Mouse (Mus musculus) embryonic facial prominence, embryonic 15.5 days (tissue): ENCODE measurements around the gene Plekhh1. TPM values are rescaled to one million over a fixed set of nuclear protein-coding genes. Genes with fewer than 3 reads are reported as not detected.

Experiments
- ATAC-seq: fragments of 200-750 bp; cut with Nextera tagmentation; 2 replicates; pipeline ENCODE4 v1.8.0; 2017; ENCODE audit warnings: low read depth, moderate TSS enrichment; ENCODE audit not compliant: insufficient number of reproducible peaks, low FRiP score, low TSS enrichment
- H3K27ac ChIP-seq: fragments of 300-500 bp; sonication (generic); replicated peaks from 2 replicates; pipeline ENCODE4 v1.5.1; 2015; ENCODE audit warnings: mild to moderate bottlenecking, inconsistent platforms
- H3K27me3 ChIP-seq: fragments of 300-500 bp; sonication (generic); 2 replicates; pipeline ENCODE4 v1.6.1; 2015; ENCODE audit warnings: inconsistent platforms
- H3K36me3 ChIP-seq: fragments of 300-500 bp; sonication (generic); 2 replicates; pipeline ENCODE4 v1.6.1; 2015; ENCODE audit warnings: mild to moderate bottlenecking, inconsistent platforms
- H3K4me1 ChIP-seq: fragments of 300-500 bp; sonication (generic); 2 replicates; pipeline ENCODE4 v1.6.1; 2015; ENCODE audit warnings: inconsistent platforms
- H3K4me2 ChIP-seq: fragments of 300-500 bp; sonication (generic); replicated peaks from 2 replicates; pipeline ENCODE4 v1.6.1; 2015; ENCODE audit warnings: mild to moderate bottlenecking, inconsistent platforms
- H3K4me3 ChIP-seq: fragments of 300-500 bp; sonication (generic); replicated peaks from 2 replicates; pipeline ENCODE4 v1.5.1; 2015; ENCODE audit warnings: mild to moderate bottlenecking, inconsistent platforms
- H3K9ac ChIP-seq: fragments of 300-500 bp; sonication (generic); 2 replicates; pipeline ENCODE4 v1.6.1; 2015; ENCODE audit warnings: inconsistent platforms
- H3K9me3 ChIP-seq: fragments of 300-500 bp; sonication (generic); replicated peaks from 2 replicates; pipeline ENCODE4 v1.6.1; 2016; ENCODE audit warnings: inconsistent platforms
- WGBS: fragments of 180-500 bp; shearing (Covaris S2); methylation state at CpG from one replicate; pipeline ENCODE4 v1.1.7; 2015; 5-methylcytosine and 5-hydroxymethylcytosine counted together
- polyA plus RNA-seq: library from polyadenylated mRNA; unstranded; fragments of >200 nt; fragmentation: Nextera tagmentation; extraction: Ambion mirVana; gene quantifications from 2 replicates; pipeline ENCODE4 v1.2.1, GENCODE M21; 2015

The Plekhh1 gene
- polyA plus RNA-seq, 1 experiment from 2014 or later: 4.2 TPM

DNA sequence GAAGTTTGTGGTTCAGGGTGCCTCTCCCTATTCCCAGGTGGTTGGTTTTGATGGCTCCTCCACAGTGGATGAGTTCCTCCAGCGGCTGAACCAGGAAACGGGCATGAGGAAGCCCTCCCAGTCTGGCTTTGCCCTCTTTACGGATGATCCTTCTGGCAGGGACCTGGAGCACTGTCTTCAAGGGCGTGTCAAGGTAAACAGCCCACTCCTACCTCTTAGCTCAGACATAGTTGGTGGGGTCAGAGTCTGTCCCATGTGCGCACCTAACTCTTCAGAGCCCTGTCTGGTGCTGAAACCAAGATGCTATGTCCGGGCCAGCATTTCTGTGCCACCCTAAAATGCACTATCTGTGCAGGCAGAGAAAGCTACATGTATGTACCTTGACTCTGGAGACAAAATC lies 44.4 kb downstream of the Plekhh1 start:
- no peaks in the 10 kb centered on the region for H3K4me1 ChIP-seq
- H3K9me3 ChIP-seq: no peaks in the 10 kb centered on the region
- WGBS: 91% methylated on average over 6 of the region's 6 CpGs
- H3K4me2 ChIP-seq: no peak overlapping the region
- no peak overlapping the region for H3K4me3 ChIP-seq
- no peaks in the 10 kb centered on the region for H3K27me3 ChIP-seq
- peaks cover 56% of the 10 kb centered on the region for H3K36me3 ChIP-seq
- no peak overlapping the region for H3K9ac ChIP-seq
- H3K27ac ChIP-seq: no peak overlapping the region
- no peak for ATAC-seq

DNA sequence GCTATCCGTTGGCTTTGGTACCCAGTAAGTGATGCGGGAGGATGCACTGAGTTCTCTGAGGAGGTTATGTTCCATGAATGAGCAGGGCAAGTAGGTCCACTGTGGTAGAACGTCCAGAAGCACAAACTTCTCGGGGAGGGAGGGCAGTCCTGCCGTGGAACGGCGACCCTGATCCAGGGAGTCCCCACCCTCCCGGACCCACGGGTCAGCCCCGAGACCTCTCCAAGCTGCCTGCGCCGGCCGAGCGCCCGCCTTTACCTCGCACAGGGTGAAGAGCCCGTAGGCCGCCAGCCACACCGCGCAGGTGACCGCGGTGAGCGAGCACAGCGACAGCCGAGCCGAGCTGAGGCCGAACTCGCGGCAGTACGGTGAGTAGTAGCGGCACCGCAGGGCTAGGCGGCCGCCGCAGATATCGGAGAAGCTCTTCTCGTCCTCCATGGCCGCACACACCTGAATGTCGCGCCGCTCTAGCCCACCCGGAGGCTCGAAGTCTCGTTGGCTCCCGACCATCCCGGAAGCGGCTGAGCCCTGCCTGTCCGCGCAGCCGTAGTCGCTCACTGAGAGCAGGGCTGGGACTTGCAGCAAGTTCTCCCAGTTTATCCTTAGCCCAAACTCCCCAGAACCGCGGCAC lies 60.3 kb downstream of the Plekhh1 start, which contains the start of gene Pigh:
Gene Pigh (minus strand): TSS at position 470 of the 631 bp plus-strand sequence.
- Histone ChIP-seq H3K4me3 (peak within 1 kb of the TSS; percentile 89), H3K36me3 (peaks cover 4% of the 10 kb centered on the region; the same call in 1 of the 2 replicates), H3K27ac (peak within 1 kb of the TSS; percentile 73), H3K9me3 (no peaks in the 10 kb centered on the region), H3K9ac (peak within 1 kb of the TSS; percentile 79), H3K4me2 (peak within 1 kb of the TSS; percentile 64), H3K4me1 (peaks cover 6% of the 10 kb centered on the region; the same call in 1 of the 2 replicates), H3K27me3 (no peaks in the 10 kb centered on the region)
- WGBS: under 1% methylated on average over 53 of the region's 53 CpGs
- ATAC-seq: peak; percentile 94

DNA sequence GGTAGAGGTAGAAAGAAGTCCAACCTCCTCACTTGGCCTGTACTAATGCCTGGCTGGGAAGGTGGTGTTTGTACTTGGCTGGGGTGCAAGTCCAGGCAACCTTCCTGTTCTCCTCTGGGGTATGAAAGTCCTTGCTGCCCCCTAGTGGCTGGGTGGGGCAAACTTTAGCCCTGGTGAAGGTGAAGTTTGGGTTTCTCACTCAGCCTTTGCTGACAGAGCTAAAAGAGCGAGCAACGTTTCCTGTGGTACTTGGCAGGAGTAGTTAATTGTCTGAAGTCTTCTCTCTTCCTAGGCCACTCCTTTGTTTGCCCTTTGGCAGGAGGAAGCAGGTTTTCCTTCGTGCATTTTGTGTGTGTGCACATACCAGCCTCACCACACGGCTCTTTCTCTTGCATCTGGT lies 63.6 kb downstream of the Plekhh1 start:
- Histone ChIP-seq H3K4me3 (no peak overlapping the region), H3K9me3 (no peaks in the 10 kb centered on the region), H3K9ac (no peak overlapping the region), H3K36me3 (no peaks in the 10 kb centered on the region), H3K4me2 (no peak overlapping the region), H3K4me1 (peaks cover 6% of the 10 kb centered on the region; the same call in 1 of the 2 replicates), H3K27ac (no peak overlapping the region), H3K27me3 (no peaks in the 10 kb centered on the region)
- ATAC-seq: no peak
- 33% methylated on average over 4 of the region's 4 CpGs for WGBS

DNA sequence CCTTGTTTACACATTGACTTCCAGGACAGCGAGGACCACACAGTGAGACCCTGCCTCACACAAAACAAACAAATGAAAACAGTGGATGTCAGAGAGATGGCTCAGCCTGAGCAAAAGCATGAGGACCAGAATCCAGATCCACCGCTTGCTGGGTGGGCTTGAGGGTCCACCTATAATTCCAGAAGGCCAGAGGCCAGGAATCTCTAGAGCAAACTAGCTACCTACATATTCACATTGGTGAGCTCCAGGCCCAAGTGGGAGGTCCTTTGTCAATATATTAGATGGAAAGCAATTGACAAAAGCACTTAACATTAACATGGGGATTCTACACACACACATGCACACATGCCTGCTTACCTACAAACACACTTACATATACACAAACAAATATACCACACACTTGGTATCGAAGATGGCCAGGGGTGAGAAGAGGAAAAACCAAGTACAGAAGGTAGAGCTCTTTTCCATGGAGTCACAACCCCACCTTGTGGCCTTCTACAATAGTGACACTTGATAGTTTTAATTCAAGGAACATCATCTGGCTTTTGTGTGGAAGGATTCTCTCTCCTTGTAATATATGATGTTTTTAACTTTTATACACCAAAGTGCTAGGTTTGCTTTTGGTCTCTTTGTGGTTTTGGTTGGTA lies 68.3 kb downstream of the Plekhh1 start:
- Histone ChIP-seq H3K4me3 (no peak overlapping the region), H3K9ac (no peak overlapping the region), H3K27ac (no peak overlapping the region), H3K27me3 (no peaks in the 10 kb centered on the region), H3K9me3 (no peaks in the 10 kb centered on the region), H3K36me3 (no peaks in the 10 kb centered on the region), H3K4me1 (no peaks in the 10 kb centered on the region), H3K4me2 (no peak overlapping the region)
- ATAC-seq: no peak
- 62% methylated on average over 3 of the region's 3 CpGs for WGBS

DNA sequence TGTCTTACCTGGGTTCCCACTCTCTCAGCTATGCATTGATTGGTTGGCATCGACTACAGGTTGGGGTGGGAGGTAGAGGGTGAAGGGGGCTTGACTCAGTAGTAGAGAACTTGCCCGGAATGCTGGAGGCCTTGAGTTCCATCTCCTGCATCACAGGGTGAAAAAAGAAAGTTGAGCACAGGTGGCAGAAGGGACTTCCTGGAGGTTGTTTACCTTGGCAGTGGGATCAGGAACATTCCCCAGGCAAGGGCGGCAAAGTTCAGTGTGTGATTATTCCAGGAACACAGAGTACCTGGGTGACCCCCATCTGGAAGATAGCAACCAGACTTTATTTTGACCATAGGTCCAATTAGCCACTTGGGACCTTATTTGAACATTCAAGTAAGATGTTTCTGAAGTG lies 74.8 kb downstream of the Plekhh1 start:
- no peak overlapping the region for H3K27ac ChIP-seq
- H3K36me3 ChIP-seq: no peaks in the 10 kb centered on the region
- no peaks in the 10 kb centered on the region for H3K9me3 ChIP-seq
- H3K27me3 ChIP-seq: no peaks in the 10 kb centered on the region
- H3K4me3 ChIP-seq: no peak overlapping the region
- 69% methylated on average over 3 of the region's 3 CpGs for WGBS
- H3K4me1 ChIP-seq: no peaks in the 10 kb centered on the region
- H3K9ac ChIP-seq: no peak overlapping the region
- ATAC-seq: no peak
- no peak overlapping the region for H3K4me2 ChIP-seq

DNA sequence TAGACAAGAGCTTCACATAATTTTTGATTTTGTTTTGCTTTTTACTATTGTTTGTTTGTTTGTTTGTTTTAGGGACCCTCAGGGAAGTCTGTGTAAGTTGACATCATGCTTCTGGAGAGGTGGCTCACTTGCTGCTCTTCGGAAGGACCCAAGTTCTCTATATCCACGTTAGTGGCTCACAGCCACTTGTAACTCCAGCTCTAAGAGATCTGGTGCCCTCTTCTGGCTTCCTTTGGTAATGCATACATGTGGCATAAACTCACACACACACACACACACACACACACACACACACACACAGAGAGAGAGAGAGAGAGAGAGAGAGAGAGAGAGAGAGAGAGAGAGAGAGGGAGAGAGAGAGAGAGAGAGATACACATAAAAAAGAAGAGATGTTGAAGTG lies 75.6 kb downstream of the Plekhh1 start:
- no peak for ATAC-seq
- Histone ChIP-seq H3K9ac (no peak overlapping the region), H3K27ac (no peak overlapping the region), H3K9me3 (no peaks in the 10 kb centered on the region), H3K4me3 (no peak overlapping the region), H3K4me1 (no peaks in the 10 kb centered on the region), H3K4me2 (no peak overlapping the region), H3K36me3 (no peaks in the 10 kb centered on the region), H3K27me3 (no peaks in the 10 kb centered on the region)
- 65% methylated on average over 2 of the region's 2 CpGs for WGBS

DNA sequence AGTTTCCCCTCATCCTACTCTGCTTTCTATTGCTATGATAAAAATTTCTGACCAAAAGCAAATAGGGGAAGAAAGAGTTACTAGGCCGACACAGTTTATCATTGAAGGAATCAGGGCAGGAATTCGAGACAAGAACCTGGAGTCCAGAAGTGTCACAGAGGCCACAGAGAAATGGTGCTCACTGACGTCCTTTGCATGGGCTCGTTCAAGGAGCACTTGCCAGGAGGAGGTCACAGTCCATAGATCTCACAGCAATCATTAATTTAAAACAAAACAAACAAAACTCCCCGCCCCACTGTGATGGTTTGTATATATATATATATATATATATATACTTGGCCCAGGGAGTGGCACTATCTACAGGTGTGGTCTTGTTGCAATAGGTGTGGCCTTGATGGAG lies 76.3 kb downstream of the Plekhh1 start:
- H3K27me3 ChIP-seq: no peaks in the 10 kb centered on the region
- H3K9ac ChIP-seq: no peak overlapping the region
- H3K36me3 ChIP-seq: no peaks in the 10 kb centered on the region
- no peaks in the 10 kb centered on the region for H3K9me3 ChIP-seq
- H3K27ac ChIP-seq: no peak overlapping the region
- no peaks in the 10 kb centered on the region for H3K4me1 ChIP-seq
- ATAC-seq: no peak
- H3K4me2 ChIP-seq: no peak overlapping the region
- no peak overlapping the region for H3K4me3 ChIP-seq
- 80% methylated on average over 5 of the region's 5 CpGs for WGBS

DNA sequence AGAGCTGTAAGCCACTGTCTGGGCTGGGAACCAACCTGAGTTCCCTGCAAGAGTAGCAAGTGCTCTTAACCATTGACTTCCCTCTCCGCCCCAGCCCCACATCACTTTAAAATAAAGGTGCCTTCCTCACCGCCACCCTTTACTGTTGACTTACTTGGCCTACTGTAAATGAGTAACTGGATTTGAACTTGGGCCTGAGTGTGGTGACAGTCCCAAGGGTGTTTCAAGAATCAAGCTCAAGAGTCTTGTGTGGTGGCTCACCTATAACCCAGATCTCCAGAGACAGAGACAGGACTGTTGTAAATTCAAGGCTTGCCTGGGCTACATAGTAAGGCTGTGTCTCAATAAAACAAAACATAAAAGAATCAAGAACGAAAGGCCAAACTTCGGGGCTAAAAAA lies 90.0 kb downstream of the Plekhh1 start:
- Histone ChIP-seq H3K27ac (no peak overlapping the region), H3K4me3 (no peak overlapping the region), H3K4me2 (no peak overlapping the region), H3K27me3 (no peaks in the 10 kb centered on the region), H3K9ac (no peak overlapping the region), H3K9me3 (no peaks in the 10 kb centered on the region), H3K4me1 (no peaks in the 10 kb centered on the region), H3K36me3 (no peaks in the 10 kb centered on the region)
- no peak for ATAC-seq
- WGBS: 88% methylated on average over 4 of the region's 4 CpGs

DNA sequence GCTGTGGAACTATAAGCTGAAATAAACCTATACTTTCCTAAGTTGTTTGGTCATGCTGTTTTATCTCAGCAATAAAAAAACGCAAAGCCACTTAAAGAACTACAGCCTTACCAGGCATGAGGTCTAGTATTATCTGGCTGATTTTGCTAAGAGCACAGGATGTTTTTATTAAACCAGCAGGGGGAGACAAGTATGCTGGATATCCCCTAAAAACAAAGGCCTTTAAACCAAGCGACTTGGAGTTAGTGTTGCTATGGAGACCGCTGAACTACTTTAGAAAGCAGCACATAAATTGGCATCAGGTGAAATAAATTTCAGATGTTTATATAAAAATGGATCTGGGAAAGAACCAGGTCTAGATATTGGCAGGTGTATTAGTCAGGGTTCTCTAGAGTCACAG lies 93.9 kb downstream of the Plekhh1 start:
- H3K4me2 ChIP-seq: no peak overlapping the region
- 36% methylated on average over 3 of the region's 3 CpGs for WGBS

DNA sequence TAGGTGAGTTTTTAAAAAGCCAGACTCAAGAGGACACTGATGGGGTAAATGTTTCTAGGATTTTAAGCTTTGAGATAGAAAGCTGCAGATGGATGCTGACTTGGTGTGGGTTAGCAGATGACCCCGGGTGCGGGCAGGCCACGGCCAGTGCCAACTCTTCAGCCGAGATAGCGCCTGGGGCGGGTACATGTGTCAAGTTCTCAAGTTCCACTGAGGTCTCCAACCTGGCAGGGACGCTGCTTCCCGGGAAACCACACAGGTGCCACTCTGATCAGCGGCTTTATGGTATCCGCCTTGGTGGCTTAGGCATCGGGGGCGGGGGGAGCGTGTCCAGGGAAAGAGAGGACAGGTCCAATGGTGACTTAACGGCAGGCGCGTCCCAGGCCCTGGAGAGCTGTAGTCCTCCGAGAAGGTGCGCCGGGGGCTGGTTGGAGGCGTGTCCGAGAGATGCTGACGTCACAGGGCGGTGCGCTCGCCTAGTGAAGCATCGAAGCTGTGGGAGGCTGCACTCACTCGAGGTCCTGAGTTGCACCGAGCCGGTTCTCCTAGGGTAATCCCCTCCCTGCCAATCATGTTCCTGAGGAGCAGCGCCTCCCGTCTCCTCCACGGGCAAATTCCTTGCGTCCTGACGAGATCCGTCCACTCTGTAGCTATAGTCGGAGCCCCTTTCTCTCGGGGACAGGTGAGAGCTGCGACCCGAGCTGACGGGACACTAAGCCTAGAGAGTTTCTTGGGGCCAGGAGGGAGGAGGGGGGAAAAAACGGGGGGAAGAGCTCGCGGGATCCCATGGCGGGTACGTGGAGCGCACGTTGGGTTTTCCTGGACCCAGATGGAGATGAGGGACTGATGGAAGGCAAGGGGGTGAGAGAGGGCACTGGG lies 101.6 kb downstream of the Plekhh1 start, which contains the start of gene Arg2:
Gene Arg2 (plus strand): TSS at position 479 of the 879 bp plus-strand sequence.
- under 1% methylated on average over 47 of the region's 47 CpGs for WGBS
- Histone ChIP-seq H3K9ac (no peak within 1 kb of the TSS), H3K36me3 (no peaks in the 10 kb centered on the region), H3K4me2 (peak within 1 kb of the TSS; percentile 93), H3K9me3 (no peaks in the 10 kb centered on the region), H3K4me1 (peaks cover 17% of the 10 kb centered on the region), H3K4me3 (peak within 1 kb of the TSS; percentile 45), H3K27me3 (peaks cover 37% of the 10 kb centered on the region), H3K27ac (no peak within 1 kb of the TSS)
- ATAC-seq: peak; percentile 72; the same call in 1 of the 2 replicates

More for the DNA sequence above, 93.9 kb downstream of the Plekhh1 start:
- no peaks in the 10 kb centered on the region for H3K4me1 ChIP-seq
- H3K36me3 ChIP-seq: no peaks in the 10 kb centered on the region
- no peak overlapping the region for H3K27ac ChIP-seq
- no peak overlapping the region for H3K4me3 ChIP-seq
- no peaks in the 10 kb centered on the region for H3K9me3 ChIP-seq
- ATAC-seq: no peak
- H3K9ac ChIP-seq: no peak overlapping the region
- H3K27me3 ChIP-seq: no peaks in the 10 kb centered on the region
